9 mouse cellular contexts compared by ENCODE assay signal in the genomic region with DNA sequence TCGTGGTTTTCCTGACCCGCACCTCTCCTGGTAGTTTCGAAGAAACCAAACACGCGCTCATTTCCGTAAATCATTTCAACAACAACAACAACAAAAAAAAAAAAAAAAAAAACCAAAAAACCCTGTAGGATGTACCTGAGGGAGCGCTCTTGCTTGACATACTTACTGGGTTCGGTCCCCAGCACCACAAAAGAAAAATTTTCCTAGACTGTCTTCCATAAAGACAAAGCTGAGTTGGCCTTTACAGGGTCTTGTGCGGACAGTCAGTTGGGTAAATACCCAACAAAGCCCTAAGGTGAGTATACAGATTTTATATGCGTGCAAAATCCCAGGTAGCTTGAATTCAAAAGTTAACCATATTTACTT. TPM values are rescaled to one million over a fixed set of nuclear protein-coding genes. Genes with fewer than 3 reads are reported as not detected.
DNase-seq lines count a peak whose midpoint lies in the region; ATAC-seq and TF ChIP-seq lines count a peak whose summit lies in the region.
"Had no signal": no experiment of that assay in that cellular context is flagged by ENCODE, and none has a peak within 500 bp of the region (broad histone marks: within the 10 kb centered on the region; RNA-seq: fewer than 3 reads in every experiment).

No protein-coding gene starts in this region.

- 0 out of 2 replicates have a peak, but pooled peaks cover 5% of the 10 kb centered on the region for H3K4me1 ChIP-seq in kidney, postnatal 0 days (replicated peaks; ENCODE audit: insufficient read depth, low read length)
- H3K4me1 ChIP-seq in embryonic facial prominence, embryonic 12.5 days: peaks cover 7% of the 10 kb centered on the region; the same call in 1 of the 2 replicates
- 0 out of 2 replicates have a peak, but pooled peaks cover 4% of the 10 kb centered on the region for H3K4me1 ChIP-seq in hindbrain, postnatal 0 days (ENCODE audit: insufficient read depth, low read length)

- no peak for ATAC-seq in kidney, postnatal 0 days (replicated peaks; ENCODE audit: low FRiP score, low read depth)
- no peak for ATAC-seq in embryonic facial prominence, embryonic 12.5 days (ENCODE audit: insufficient number of reproducible peaks, insufficient read depth, low FRiP score, low TSS enrichment)
- ATAC-seq in hindbrain, postnatal 0 days: peak; percentile 48; the same call in 1 of the 2 replicates

- no peak for TF ChIP-seq POLR2A in myocyte (IDR thresholded peaks at IDR 0.05; ENCODE audit: insufficient read length, low read depth)

- peak overlapping the region; percentile 68 for H3K9ac ChIP-seq in kidney, postnatal 0 days (ENCODE audit: low read depth, low read length)
- peak overlapping the region; percentile 62; the same call in 1 of the 2 replicates for H3K9ac ChIP-seq in embryonic facial prominence, embryonic 12.5 days
- peak overlapping the region; percentile 61 for H3K9ac ChIP-seq in hindbrain, postnatal 0 days (replicated peaks; ENCODE audit: low read length)

- no peak overlapping the region for H3ac ChIP-seq in myocyte (ENCODE audit: control insufficient read depth, insufficient read length)

- peak overlapping the region; percentile 49 for H3K4me3 ChIP-seq in kidney, postnatal 0 days (replicated peaks; ENCODE audit: low read depth, low read length)
- peak overlapping the region; percentile 52 for H3K4me3 ChIP-seq in embryonic facial prominence, embryonic 12.5 days
- peak overlapping the region; percentile 55 for H3K4me3 ChIP-seq in hindbrain, postnatal 0 days (ENCODE audit: low read length)
- no peak overlapping the region for H3K4me3 ChIP-seq in myocyte

- no peaks in the 10 kb centered on the region for H3K79me2 ChIP-seq in myocyte (ENCODE audit: control insufficient read depth, insufficient read depth)

- no peaks in the 10 kb centered on the region for H3K27me3 ChIP-seq in kidney, postnatal 0 days (ENCODE audit: insufficient read depth, low read length)
- no peaks in the 10 kb centered on the region for H3K27me3 ChIP-seq in embryonic facial prominence, embryonic 12.5 days
- no peaks in the 10 kb centered on the region for H3K27me3 ChIP-seq in hindbrain, postnatal 0 days (ENCODE audit: insufficient read depth, low read length)
- H3K27me3 ChIP-seq in myocyte (ENCODE audit: control insufficient read depth, insufficient read depth, insufficient read length): no peaks in the 10 kb centered on the region

- TF ChIP-seq CTCF in kidney, postnatal 0 days (IDR thresholded peaks at IDR 0.05; ENCODE audit: low read depth): no peak
- no peak for TF ChIP-seq CTCF in hindbrain, postnatal 0 days (IDR thresholded peaks at IDR 0.05; ENCODE audit: low read depth)

- H3K27ac ChIP-seq in kidney, postnatal 0 days: peak overlapping the region; percentile 78
- H3K27ac ChIP-seq in embryonic facial prominence, embryonic 12.5 days: no peak overlapping the region
- peak overlapping the region; percentile 78; the same call in 1 of the 2 replicates for H3K27ac ChIP-seq in hindbrain, postnatal 0 days

- H3K36me3 ChIP-seq in kidney, postnatal 0 days (ENCODE audit: insufficient read depth, low read length): peaks cover 15% of the 10 kb centered on the region
- peaks cover 27% of the 10 kb centered on the region for H3K36me3 ChIP-seq in embryonic facial prominence, embryonic 12.5 days
- H3K36me3 ChIP-seq in hindbrain, postnatal 0 days (ENCODE audit: insufficient read depth, low read length): peaks cover 14% of the 10 kb centered on the region; the same call in 1 of the 2 replicates
- peaks cover 13% of the 10 kb centered on the region for H3K36me3 ChIP-seq in myocyte (ENCODE audit: control insufficient read depth, insufficient read depth)

- H3K4me2 ChIP-seq in kidney, postnatal 0 days (ENCODE audit: low read length): peak overlapping the region; percentile 85
- H3K4me2 ChIP-seq in embryonic facial prominence, embryonic 12.5 days (replicated peaks): peak overlapping the region; percentile 76
- H3K4me2 ChIP-seq in hindbrain, postnatal 0 days (ENCODE audit: low read depth, low read length): peak overlapping the region; percentile 93
- peak overlapping the region; percentile 30 for H3K4me2 ChIP-seq in myocyte (ENCODE audit: low read depth)

- no peak for DNase-seq in kidney, postnatal 0 days (ENCODE audit: low spot score)
- DNase-seq in kidney, adult 18-20 months: no peak
- DNase-seq in hindbrain, postnatal 0 days (ENCODE audit: low spot score): peak; percentile 1
- DNase-seq in urinary bladder, postnatal 25 days (ENCODE audit: low spot score): no peak
- DNase-seq in adrenal gland, postnatal 25 days: no peak
- no peak for DNase-seq in right cerebral cortex, postnatal 36 days (ENCODE audit: low spot score in 2 of 2)

- WGBS in kidney, postnatal 0 days: 17% methylated on average over 10 of the region's 10 CpGs
- 14% methylated on average over 10 of the region's 10 CpGs for WGBS in embryonic facial prominence, embryonic 12.5 days
- WGBS in hindbrain, postnatal 0 days: 15% methylated on average over 10 of the region's 10 CpGs

- H3K9me3 ChIP-seq in kidney, postnatal 0 days (replicated peaks; ENCODE audit: low read length): no peaks in the 10 kb centered on the region
- H3K9me3 ChIP-seq in embryonic facial prominence, embryonic 12.5 days: no peaks in the 10 kb centered on the region
- H3K9me3 ChIP-seq in hindbrain, postnatal 0 days (ENCODE audit: low read length): no peaks in the 10 kb centered on the region

TF ChIP-seq in myocyte, 11 proteins besides CTCF, POLR2A, EP300 and RAD21:
- TF ChIP-seq POLR2AphosphoS2 (IDR thresholded peaks at IDR 0.05; ENCODE audit: insufficient read length, low read depth): no peak
- no peak for TF ChIP-seq REST (IDR thresholded peaks at IDR 0.05; ENCODE audit: insufficient read depth, insufficient read length)
- no peak for TF ChIP-seq E2F4 (IDR thresholded peaks at IDR 0.05; ENCODE audit: insufficient read depth)
- TF ChIP-seq USF1 (IDR thresholded peaks at IDR 0.05; ENCODE audit: low read depth): no peak

RNA-seq across cellular contexts. Expression of a gene that starts 0.3 kb away (rescaled TPM):
- 2.0 and 2.5 TPM in 2 replicates for polyA plus RNA-seq in kidney, postnatal 0 days (2015; fragmentation: Nextera tagmentation; extraction: Ambion mirVana)
- 3.3 and 4.2 TPM in 2 replicates for polyA plus RNA-seq in embryonic facial prominence, embryonic 12.5 days (2016; fragmentation: Nextera tagmentation; extraction: Ambion mirVana)
- 3.3 and 6.3 TPM in 2 replicates for total RNA-seq in hindbrain, postnatal 0 days (2014; rRNA removed)
- 2.0 and 2.1 TPM in 2 replicates for polyA plus RNA-seq in hindbrain, postnatal 0 days (2015; fragmentation: Nextera tagmentation; extraction: Ambion mirVana)
- polyA plus RNA-seq in myocyte (2012; fragmentation: generic; extraction: Trizol): 0.13 TPM
- total RNA-seq in adrenal gland, postnatal 25 days (2021): 0.48 and 1.1 TPM in 2 replicates

RNA-seq across cellular contexts. Expression of a gene that starts 12.3 kb away (rescaled TPM):
- 21.1 and 23.2 TPM in 2 replicates for polyA plus RNA-seq in kidney, postnatal 0 days (2015; fragmentation: Nextera tagmentation; extraction: Ambion mirVana)
- polyA plus RNA-seq in embryonic facial prominence, embryonic 12.5 days (2016; fragmentation: Nextera tagmentation; extraction: Ambion mirVana): 30.5 and 34.4 TPM in 2 replicates
- 18.8 and 18.9 TPM in 2 replicates for total RNA-seq in hindbrain, postnatal 0 days (2014; rRNA removed)
- 19.4 and 23.5 TPM in 2 replicates for polyA plus RNA-seq in hindbrain, postnatal 0 days (2015; fragmentation: Nextera tagmentation; extraction: Ambion mirVana)
- 6.3 TPM for polyA plus RNA-seq in myocyte (2012; fragmentation: generic; extraction: Trizol)
- 43.4 and 44.2 TPM in 2 replicates for total RNA-seq in adrenal gland, postnatal 25 days (2021)

RNA-seq across cellular contexts. Expression of a gene that starts 27.1 kb away (rescaled TPM):
- polyA plus RNA-seq in kidney, postnatal 0 days (2015; fragmentation: Nextera tagmentation; extraction: Ambion mirVana): 3.4 and 3.7 TPM in 2 replicates
- polyA plus RNA-seq in embryonic facial prominence, embryonic 12.5 days (2016; fragmentation: Nextera tagmentation; extraction: Ambion mirVana): 2.6 and 3.1 TPM in 2 replicates
- total RNA-seq in hindbrain, postnatal 0 days (2014; rRNA removed): 0.86 and 1.1 TPM in 2 replicates
- 1.5 and 2.6 TPM in 2 replicates for polyA plus RNA-seq in hindbrain, postnatal 0 days (2015; fragmentation: Nextera tagmentation; extraction: Ambion mirVana)
- polyA plus RNA-seq in myocyte (2012; fragmentation: generic; extraction: Trizol): 0.05 TPM
- 1.7 and 2.1 TPM in 2 replicates for total RNA-seq in adrenal gland, postnatal 25 days (2021)
- polyA plus RNA-seq: large intestine, adult 2 months had no signal

RNA-seq across cellular contexts. Expression of a gene that starts 37.5 kb away (rescaled TPM):
- polyA plus RNA-seq in kidney, postnatal 0 days (2015; fragmentation: Nextera tagmentation; extraction: Ambion mirVana): 4.0 and 4.3 TPM in 2 replicates
- 3.6 and 4.4 TPM in 2 replicates for polyA plus RNA-seq in embryonic facial prominence, embryonic 12.5 days (2016; fragmentation: Nextera tagmentation; extraction: Ambion mirVana)
- 6.0 and 6.2 TPM in 2 replicates for total RNA-seq in hindbrain, postnatal 0 days (2014; rRNA removed)
- 5.1 and 5.6 TPM in 2 replicates for polyA plus RNA-seq in hindbrain, postnatal 0 days (2015; fragmentation: Nextera tagmentation; extraction: Ambion mirVana)
- not detected for polyA plus RNA-seq in myocyte (2012; fragmentation: generic; extraction: Trizol)
- total RNA-seq in adrenal gland, postnatal 25 days (2021): 2.7 and 4.8 TPM in 2 replicates

RNA-seq across cellular contexts. Expression of a gene that starts 38.1 kb away (rescaled TPM):
- polyA plus RNA-seq in kidney, postnatal 0 days (2015; fragmentation: Nextera tagmentation; extraction: Ambion mirVana): not detected in 2 replicates
- polyA plus RNA-seq in embryonic facial prominence, embryonic 12.5 days (2016; fragmentation: Nextera tagmentation; extraction: Ambion mirVana): not detected in 2 replicates
- not detected in 2 replicates for total RNA-seq in hindbrain, postnatal 0 days (2014; rRNA removed)
- not detected in 2 replicates for polyA plus RNA-seq in hindbrain, postnatal 0 days (2015; fragmentation: Nextera tagmentation; extraction: Ambion mirVana)
- polyA plus RNA-seq in myocyte (2012; fragmentation: generic; extraction: Trizol): not detected
- total RNA-seq in adrenal gland, postnatal 25 days (2021): not detected in 2 replicates
- polyA plus RNA-seq: large intestine, adult 2 months had no signal

Comparison
In these comparisons a context has a peak if more than half of its experiments do, and no peak if none do; other contexts are left out.
1. H3K4me2 ChIP-seq: peak in every context shown above with its lines; median percentile 93 in hindbrain, postnatal 0 days; 85 in kidney, postnatal 0 days; 76 in embryonic facial prominence, embryonic 12.5 days; 30 in myocyte.